Mouse (Mus musculus) C2C12 (cell line): ENCODE data around the gene Zfyve16.

Experiments used
- CTCF ChIP-seq: IDR thresholded peaks from one replicate; pipeline ENCODE4 v1.5.1; 2011; ENCODE audit not compliant: control insufficient read depth, insufficient read depth, insufficient read length
- MYOD1 ChIP-seq: IDR thresholded peaks from one replicate; pipeline ENCODE4 v1.6.1; 2011; ENCODE audit warnings: low read depth; ENCODE audit not compliant: control insufficient read depth, insufficient read length
- USF1 ChIP-seq: IDR thresholded peaks from one replicate; pipeline ENCODE4 v1.6.1; 2011; ENCODE audit warnings: low read depth, mild to moderate bottlenecking, control low read depth, moderate library complexity

- no peak for TF ChIP-seq CTCF
- no peak for TF ChIP-seq MYOD1
- no peak for TF ChIP-seq USF1
These were observed 26.6 kb upstream of the Zfyve16 start for GRCm38 (mm10) chr13:92557229-92557628.
